Mouse (Mus musculus) hindbrain, embryonic 15.5 days (tissue): Measurements from ENCODE around the gene Tmcc1. TPM values are rescaled to one million over a fixed set of nuclear protein-coding genes. Genes with fewer than 3 reads are reported as not detected.

ENCODE experiments used
- ATAC-seq: fragments of 200-750 bp; cut with Nextera tagmentation; 2 replicates; pipeline ENCODE4 v1.8.0; 2017; ENCODE audit warnings: low read depth, moderate number of reproducible peaks, moderate TSS enrichment; ENCODE audit not compliant: low FRiP score
- H3K27ac ChIP-seq: fragments of 300-500 bp; sonication (generic); replicated peaks from 2 replicates; pipeline ENCODE4 v1.5.1; 2015; ENCODE audit warnings: mild to moderate bottlenecking, inconsistent platforms
- H3K27me3 ChIP-seq: fragments of 300-500 bp; sonication (generic); 2 replicates; pipeline ENCODE4 v1.6.1; 2015; ENCODE audit warnings: control low read depth, inconsistent platforms
- H3K36me3 ChIP-seq: fragments of 300-500 bp; sonication (generic); 2 replicates; pipeline ENCODE4 v1.6.1; 2015; ENCODE audit warnings: control low read depth, inconsistent platforms
- H3K4me1 ChIP-seq: fragments of 300-500 bp; sonication (generic); replicated peaks from 2 replicates; pipeline ENCODE4 v1.6.1; 2015; ENCODE audit warnings: control low read depth, inconsistent platforms
- H3K4me2 ChIP-seq: fragments of 300-500 bp; sonication (generic); 2 replicates; pipeline ENCODE4 v1.6.1; 2015; ENCODE audit warnings: moderate library complexity, mild to moderate bottlenecking, inconsistent platforms
- H3K4me3 ChIP-seq: fragments of 300-500 bp; sonication (generic); 2 replicates; pipeline ENCODE4 v1.5.1; 2015; ENCODE audit warnings: mild to moderate bottlenecking, inconsistent platforms
- H3K9ac ChIP-seq: fragments of 300-500 bp; sonication (generic); 2 replicates; pipeline ENCODE4 v1.6.1; 2015; ENCODE audit warnings: inconsistent platforms
- H3K9me3 ChIP-seq: fragments of 300-500 bp; sonication (generic); 2 replicates; pipeline ENCODE4 v1.6.1; 2016; ENCODE audit warnings: control low read depth, inconsistent platforms
- WGBS: fragments of 180-500 bp; shearing (Covaris S2); methylation state at CpG from one replicate; pipeline ENCODE4 v1.1.7; 2015; 5-methylcytosine and 5-hydroxymethylcytosine counted together
- polyA plus RNA-seq: library from polyadenylated mRNA; unstranded; fragments of >200 nt; fragmentation: Nextera tagmentation; extraction: Ambion mirVana; gene quantifications from 2 replicates; pipeline ENCODE4 v1.2.1, GENCODE M21; 2015

The Tmcc1 gene
- polyA plus RNA-seq, 1 experiment from 2014 or later = 25.7 TPM

- H3K9ac ChIP-seq = no peak overlapping the region
- no peak for ATAC-seq
- H3K4me3 ChIP-seq = no peak overlapping the region
- H3K36me3 ChIP-seq = no peaks in the 10 kb centered on the region
- WGBS = 56% methylated on average over 4 of the region's 4 CpGs
- H3K4me2 ChIP-seq = peak overlapping the region; percentile 92; the same call in 1 of the 2 replicates
- H3K4me1 ChIP-seq = peaks cover 24% of the 10 kb centered on the region
- H3K9me3 ChIP-seq = no peaks in the 10 kb centered on the region
- 0 out of 2 replicates have a peak overlapping the region, but pooled peaks have one; percentile 8 for H3K27ac ChIP-seq
- H3K27me3 ChIP-seq = peaks cover 38% of the 10 kb centered on the region
Observed at GRCm38 (mm10) chr6:115995531-115995941, 197.8 kb downstream of the Tmcc1 start.

- peaks cover 24% of the 10 kb centered on the region for H3K4me1 ChIP-seq
- no peaks in the 10 kb centered on the region for H3K9me3 ChIP-seq
- peak within 1 kb of the TSS; percentile 26; the same call in 1 of the 2 replicates for H3K27ac ChIP-seq
- WGBS = 2% methylated on average over 28 of the region's 51 CpGs
- ATAC-seq = peak; percentile 54
- H3K4me3 ChIP-seq = peak within 1 kb of the TSS; percentile 51
- H3K27me3 ChIP-seq = peaks cover 42% of the 10 kb centered on the region
- peak within 1 kb of the TSS; percentile 42 for H3K9ac ChIP-seq
- H3K4me2 ChIP-seq = peak within 1 kb of the TSS; percentile 92
- no peaks in the 10 kb centered on the region for H3K36me3 ChIP-seq
Observed at GRCm38 (mm10) chr6:115994877-115995520, 198.3 kb downstream of the Tmcc1 start, which contains the start of gene Plxnd1. TSS of gene Plxnd1 (minus strand) at chr6:115995005.

- Histone ChIP-seq H3K4me1 (peaks cover 24% of the 10 kb centered on the region), H3K9me3 (no peaks in the 10 kb centered on the region), H3K36me3 (no peaks in the 10 kb centered on the region), H3K27me3 (peaks cover 42% of the 10 kb centered on the region), H3K4me3 (peak overlapping the region; percentile 51), H3K9ac (peak overlapping the region; percentile 42), H3K4me2 (peak overlapping the region; percentile 92), H3K27ac (no peak overlapping the region)
- no peak; the same call in 1 of the 2 replicates for ATAC-seq
- WGBS = under 1% methylated on average over 76 of the region's 93 CpGs
Observed at GRCm38 (mm10) chr6:115994146-115994876, 199.0 kb downstream of the Tmcc1 start.

- WGBS = 2% methylated on average over 86 of the region's 86 CpGs
- Histone ChIP-seq H3K9me3 (no peaks in the 10 kb centered on the region), H3K27ac (no peak overlapping the region), H3K4me1 (peaks cover 24% of the 10 kb centered on the region), H3K4me2 (peak overlapping the region; percentile 92), H3K4me3 (peak overlapping the region; percentile 51), H3K27me3 (peaks cover 42% of the 10 kb centered on the region), H3K36me3 (no peaks in the 10 kb centered on the region), H3K9ac (peak overlapping the region; percentile 17; the same call in 1 of the 2 replicates)
- ATAC-seq = no peak
Observed at GRCm38 (mm10) chr6:115993463-115994145, 199.7 kb downstream of the Tmcc1 start.

GRCm38 (mm10) chr6:115992981-115993380 lies 200.3 kb downstream of the Tmcc1 start:
- Histone ChIP-seq H3K9ac (no peak overlapping the region), H3K4me1 (peaks cover 24% of the 10 kb centered on the region), H3K9me3 (no peaks in the 10 kb centered on the region)

GRCm38 (mm10) chr6:115991881-115992620 lies 201.2 kb downstream of the Tmcc1 start:
- peak overlapping the region; percentile 92 for H3K4me2 ChIP-seq
- no peak overlapping the region for H3K27ac ChIP-seq
- H3K4me3 ChIP-seq = peak overlapping the region; percentile 51
- 31% methylated on average over 10 of the region's 10 CpGs for WGBS
- H3K4me1 ChIP-seq = peaks cover 31% of the 10 kb centered on the region
- peaks cover 42% of the 10 kb centered on the region for H3K27me3 ChIP-seq
- ATAC-seq = no peak
- no peaks in the 10 kb centered on the region for H3K36me3 ChIP-seq
- H3K9ac ChIP-seq = no peak overlapping the region
- H3K9me3 ChIP-seq = no peaks in the 10 kb centered on the region

More at GRCm38 (mm10) chr6:115992981-115993380, 200.3 kb downstream of the Tmcc1 start:
- peak overlapping the region; percentile 92 for H3K4me2 ChIP-seq
- WGBS = 49% methylated on average over 6 of the region's 6 CpGs
- H3K27ac ChIP-seq = no peak overlapping the region
- H3K4me3 ChIP-seq = peak overlapping the region; percentile 51
- no peak for ATAC-seq
- peaks cover 42% of the 10 kb centered on the region for H3K27me3 ChIP-seq
- H3K36me3 ChIP-seq = no peaks in the 10 kb centered on the region

GRCm38 (mm10) chr6:115991108-115991880 lies 202.0 kb downstream of the Tmcc1 start:
- Histone ChIP-seq H3K27ac (no peak overlapping the region), H3K4me2 (peak overlapping the region; percentile 92), H3K4me3 (peak overlapping the region; percentile 51), H3K27me3 (peaks cover 42% of the 10 kb centered on the region), H3K9me3 (no peaks in the 10 kb centered on the region), H3K36me3 (no peaks in the 10 kb centered on the region), H3K4me1 (peaks cover 38% of the 10 kb centered on the region), H3K9ac (no peak overlapping the region)
- no peak for ATAC-seq
- WGBS = 31% methylated on average over 13 of the region's 13 CpGs

- Histone ChIP-seq H3K4me3 (no peak overlapping the region), H3K27ac (no peak overlapping the region), H3K27me3 (peaks cover 35% of the 10 kb centered on the region), H3K9me3 (no peaks in the 10 kb centered on the region), H3K9ac (no peak overlapping the region), H3K4me1 (peaks cover 45% of the 10 kb centered on the region), H3K36me3 (no peaks in the 10 kb centered on the region), H3K4me2 (peak overlapping the region; percentile 92)
- ATAC-seq = no peak
- 84% methylated on average over 9 of the region's 9 CpGs for WGBS
Observed at GRCm38 (mm10) chr6:115990479-115990878, 202.8 kb downstream of the Tmcc1 start.

- Histone ChIP-seq H3K4me1 (peaks cover 48% of the 10 kb centered on the region), H3K9ac (no peak overlapping the region), H3K4me2 (no peak overlapping the region), H3K27ac (no peak overlapping the region), H3K36me3 (no peaks in the 10 kb centered on the region), H3K27me3 (peaks cover 35% of the 10 kb centered on the region), H3K9me3 (no peaks in the 10 kb centered on the region), H3K4me3 (no peak overlapping the region)
- ATAC-seq = no peak
- 82% methylated on average over 3 of the region's 3 CpGs for WGBS
Observed at GRCm38 (mm10) chr6:115990056-115990455, 203.2 kb downstream of the Tmcc1 start.

GRCm38 (mm10) chr6:115989607-115990006 lies 203.7 kb downstream of the Tmcc1 start:
- H3K36me3 ChIP-seq = no peaks in the 10 kb centered on the region
- no peak overlapping the region for H3K4me2 ChIP-seq
- peaks cover 49% of the 10 kb centered on the region for H3K4me1 ChIP-seq
- no peak overlapping the region for H3K27ac ChIP-seq
- H3K27me3 ChIP-seq = peaks cover 35% of the 10 kb centered on the region
- WGBS = 70% methylated on average over 4 of the region's 4 CpGs
- ATAC-seq = no peak
- H3K4me3 ChIP-seq = no peak overlapping the region
- no peaks in the 10 kb centered on the region for H3K9me3 ChIP-seq
- H3K9ac ChIP-seq = no peak overlapping the region

- H3K4me1 ChIP-seq = peaks cover 45% of the 10 kb centered on the region
- ATAC-seq = no peak
- no peak overlapping the region for H3K4me3 ChIP-seq
- peaks cover 35% of the 10 kb centered on the region for H3K27me3 ChIP-seq
- no peak overlapping the region for H3K9ac ChIP-seq
- no peak overlapping the region for H3K4me2 ChIP-seq
- H3K36me3 ChIP-seq = no peaks in the 10 kb centered on the region
- no peaks in the 10 kb centered on the region for H3K9me3 ChIP-seq
- 84% methylated on average over 5 of the region's 5 CpGs for WGBS
- no peak overlapping the region for H3K27ac ChIP-seq
Observed at GRCm38 (mm10) chr6:115989032-115989431, 204.3 kb downstream of the Tmcc1 start.
